Mouse (Mus musculus): Measurements from ENCODE around the gene Gpr152. TPM values are rescaled to one million over a fixed set of nuclear protein-coding genes. Genes with fewer than 3 reads are reported as not detected.

The Gpr152 gene
- not detected for total RNA-seq (2021)
- long read RNA-seq, experiment 1, result 0 reads
- long read RNA-seq, experiment 2, result 0 reads

GRCm38 (mm10) chr19:4139446-4139845, at the start of gene Gpr152:
Gene Gpr152 (plus strand): TSS chr19:4139787.
- DNase-seq, result no peak
- intact Hi-C loops (cut with DNase I), result no loop called here

DNA sequence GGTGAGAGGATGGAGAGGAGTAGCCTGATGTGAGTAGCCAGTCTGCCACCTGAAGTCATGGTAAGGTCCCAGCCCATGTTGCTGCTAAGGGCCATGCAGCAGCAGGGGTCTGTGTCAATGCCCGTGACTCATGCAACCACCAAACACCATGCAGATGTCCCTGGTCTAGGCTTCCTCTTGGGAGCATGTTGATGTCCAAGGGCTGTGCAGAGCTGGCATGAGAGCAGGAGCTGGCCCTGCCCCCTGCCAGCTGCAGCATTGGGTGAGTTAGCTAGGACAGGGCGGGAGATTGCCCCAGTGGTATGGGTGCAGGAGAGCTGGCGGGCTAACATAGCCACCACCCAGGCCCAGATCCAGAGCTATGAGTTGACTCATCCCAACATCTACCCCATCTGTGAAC, 49.1 kb upstream of the Gpr152 start:
- intact Hi-C loops (cut with DNase I), result no loop called here
- no peak for DNase-seq

DNA sequence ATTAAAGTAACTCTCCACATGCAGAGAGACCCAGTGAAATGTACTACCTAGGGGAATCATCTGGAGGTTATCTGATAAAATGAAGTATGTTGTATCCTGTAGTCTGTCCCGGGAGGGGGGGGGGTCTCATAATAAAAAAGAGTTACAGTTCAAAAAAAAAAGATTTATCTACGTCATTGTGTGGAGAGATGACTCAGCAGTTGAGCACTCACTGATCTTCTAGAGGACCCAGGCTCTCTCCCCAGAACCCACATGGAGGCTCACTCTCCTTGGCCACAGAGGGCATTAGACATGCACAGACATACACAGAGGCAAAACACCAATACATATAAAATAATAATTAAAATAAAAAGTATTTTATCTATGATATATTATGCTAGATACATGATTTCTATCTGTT, 48.2 kb upstream of the Gpr152 start:
- intact Hi-C loops (cut with DNase I), result no loop called here
- no peak for DNase-seq

DNA sequence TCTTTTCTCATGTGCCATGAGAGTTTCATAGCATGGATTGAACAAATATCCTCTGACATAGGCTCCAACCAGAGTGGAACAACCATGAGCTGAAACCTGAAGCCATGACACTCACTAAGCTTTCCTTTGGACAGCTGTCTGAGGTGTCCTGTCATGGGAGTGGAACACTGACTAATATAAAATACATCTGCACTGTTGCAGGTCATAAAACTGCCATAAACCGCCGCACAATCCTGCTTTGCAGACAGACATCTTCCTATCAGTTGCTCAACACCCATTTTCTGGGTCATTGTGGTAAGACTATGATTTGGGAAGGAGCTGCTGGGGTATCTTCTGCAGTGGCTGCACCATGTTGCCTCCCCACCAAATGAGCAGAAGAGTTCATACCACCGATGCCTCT, 46.8 kb upstream of the Gpr152 start:
- intact Hi-C loops (cut with DNase I), result no loop called here
- no peak for DNase-seq

- intact Hi-C loops (cut with DNase I), result no loop called here
- DNase-seq, result no peak
Observed at GRCm38 (mm10) chr19:4093772-4094171, 45.8 kb upstream of the Gpr152 start.

GRCm38 (mm10) chr19:4094348-4094747, 45.2 kb upstream of the Gpr152 start:
- intact Hi-C loops (cut with DNase I), result no loop called here

DNA sequence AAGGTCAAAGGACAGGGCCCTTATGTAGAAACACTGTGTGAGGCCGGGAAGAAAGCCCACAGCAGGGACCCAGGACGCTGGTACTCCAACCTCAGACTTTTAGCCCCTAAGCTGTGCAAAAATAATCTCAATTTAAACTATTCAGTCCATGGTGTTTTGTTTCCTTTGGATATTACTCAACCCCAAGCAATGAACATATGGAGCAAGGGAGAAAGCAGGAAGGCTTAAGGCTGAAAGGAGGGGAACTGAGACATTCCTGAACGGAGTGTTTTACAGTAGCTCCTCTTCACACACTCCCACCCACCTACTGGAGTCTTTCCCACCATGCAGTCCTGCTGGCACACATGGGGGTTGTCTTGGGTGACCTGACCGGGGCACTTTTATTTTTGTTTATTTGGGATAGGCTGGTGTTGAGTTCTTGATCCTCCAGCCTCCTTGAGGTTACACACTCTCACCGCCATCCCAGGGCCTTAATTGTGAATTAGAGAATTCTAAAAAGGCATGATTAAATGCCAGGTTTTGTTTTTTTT, 44.7 kb upstream of the Gpr152 start:
- DNase-seq, result no peak
- intact Hi-C loops (cut with DNase I), result no loop called here

More at GRCm38 (mm10) chr19:4094348-4094747, 45.2 kb upstream of the Gpr152 start:
- DNase-seq, result no peak

DNA sequence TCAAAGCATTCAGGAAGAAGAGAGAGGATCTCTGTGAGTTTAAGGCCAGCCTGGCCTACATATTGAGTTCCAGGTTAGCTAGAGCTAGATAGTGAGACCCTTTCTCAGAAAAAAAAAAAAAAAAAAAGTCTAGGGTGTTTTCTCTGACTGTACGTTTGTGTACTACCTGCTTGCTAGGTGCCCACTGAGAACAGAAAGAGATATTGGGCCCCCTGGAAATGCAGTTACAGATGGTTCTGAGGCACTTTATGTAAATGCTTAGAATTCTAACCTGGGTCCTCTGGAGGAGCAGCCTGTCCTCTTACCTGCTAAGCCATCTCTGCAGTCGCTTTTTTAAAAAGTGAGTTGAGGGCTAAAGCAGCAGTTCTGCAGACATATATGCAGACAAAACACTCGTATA, 43.8 kb upstream of the Gpr152 start:
- no peak for DNase-seq
- intact Hi-C loops (cut with DNase I), result no loop called here

DNA sequence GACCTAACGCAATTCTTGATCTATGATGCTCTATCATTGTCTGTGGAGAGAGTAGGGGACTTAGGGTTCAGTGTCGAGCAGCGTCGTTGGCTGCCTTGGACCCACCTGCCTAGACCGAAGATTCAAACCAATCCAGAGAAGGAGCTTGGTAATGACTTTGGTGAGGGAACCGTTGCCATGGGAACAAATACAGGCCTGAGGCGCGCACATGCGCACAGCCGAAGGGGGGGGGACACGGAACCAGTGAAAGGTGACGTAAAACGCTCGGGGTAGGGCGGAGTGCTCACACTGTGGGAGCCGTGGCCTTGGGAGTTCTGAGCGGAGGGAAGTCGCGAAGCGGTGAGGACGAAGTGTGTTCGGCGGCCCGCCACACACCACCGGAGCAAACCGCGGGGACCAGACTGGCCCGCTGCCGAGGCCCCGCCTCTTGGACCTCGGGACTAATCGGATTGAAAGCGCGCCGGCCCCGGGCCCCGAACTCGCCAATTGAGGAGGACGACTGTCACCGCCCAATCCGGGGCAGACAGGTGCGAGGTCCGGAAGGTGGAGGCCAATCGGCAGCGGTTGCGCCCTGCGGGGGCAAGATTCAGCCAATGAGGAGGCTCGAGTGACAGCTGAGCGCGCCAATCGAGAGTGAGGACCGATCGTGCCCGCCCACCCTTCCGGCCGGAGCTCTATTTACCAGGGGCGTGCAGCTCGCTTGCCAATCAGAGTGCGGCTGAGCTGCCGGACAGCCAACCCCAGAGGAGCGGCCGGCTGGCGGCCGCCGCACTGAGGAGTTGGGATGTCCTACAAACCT, 42.7 kb upstream of the Gpr152 start, which contains the start of gene Cdk2ap2:
TSS of gene Cdk2ap2 (plus strand) at position 541 of the 799 bp plus-strand sequence.
- DNase-seq, result peak; percentile 99
- intact Hi-C loops (cut with DNase I), result no loop called here

- DNase-seq, result no peak
- intact Hi-C loops (cut with DNase I), result no loop called here
Observed at GRCm38 (mm10) chr19:4097441-4097825, 42.2 kb upstream of the Gpr152 start.

- DNase-seq, result no peak
- intact Hi-C loops (cut with DNase I), result loop anchor here (2.0 kb wide), 1 partner anchor 130 kb away; no protein-coding TSS in a partner anchor
Observed at GRCm38 (mm10) chr19:4098426-4098825, 41.2 kb upstream of the Gpr152 start.

DNA sequence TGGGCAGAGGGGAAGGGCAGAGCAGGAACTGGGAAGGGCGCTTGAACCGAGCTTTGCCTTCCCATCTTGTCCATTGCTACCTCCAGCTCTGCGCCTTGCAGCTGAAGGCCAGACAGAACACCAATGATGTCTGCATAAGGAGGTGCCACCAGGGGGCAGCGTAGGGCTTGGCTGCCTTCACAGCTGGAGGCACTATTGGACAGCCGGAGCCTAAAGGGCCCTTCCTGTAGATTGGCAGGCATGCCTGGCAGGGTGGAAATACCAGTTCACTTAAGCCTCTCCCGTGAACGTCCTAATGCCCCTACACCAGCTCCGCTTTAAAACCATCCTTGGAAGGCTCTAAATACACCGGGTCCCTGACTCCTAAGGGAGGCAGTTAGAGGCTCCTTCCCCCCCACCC, 40.5 kb upstream of the Gpr152 start:
- peak; percentile 93 to 95 for DNase-seq
- intact Hi-C loops (cut with DNase I), result loop anchor here (2.0 kb wide), 1 partner anchor 130 kb away; no protein-coding TSS in a partner anchor

DNA sequence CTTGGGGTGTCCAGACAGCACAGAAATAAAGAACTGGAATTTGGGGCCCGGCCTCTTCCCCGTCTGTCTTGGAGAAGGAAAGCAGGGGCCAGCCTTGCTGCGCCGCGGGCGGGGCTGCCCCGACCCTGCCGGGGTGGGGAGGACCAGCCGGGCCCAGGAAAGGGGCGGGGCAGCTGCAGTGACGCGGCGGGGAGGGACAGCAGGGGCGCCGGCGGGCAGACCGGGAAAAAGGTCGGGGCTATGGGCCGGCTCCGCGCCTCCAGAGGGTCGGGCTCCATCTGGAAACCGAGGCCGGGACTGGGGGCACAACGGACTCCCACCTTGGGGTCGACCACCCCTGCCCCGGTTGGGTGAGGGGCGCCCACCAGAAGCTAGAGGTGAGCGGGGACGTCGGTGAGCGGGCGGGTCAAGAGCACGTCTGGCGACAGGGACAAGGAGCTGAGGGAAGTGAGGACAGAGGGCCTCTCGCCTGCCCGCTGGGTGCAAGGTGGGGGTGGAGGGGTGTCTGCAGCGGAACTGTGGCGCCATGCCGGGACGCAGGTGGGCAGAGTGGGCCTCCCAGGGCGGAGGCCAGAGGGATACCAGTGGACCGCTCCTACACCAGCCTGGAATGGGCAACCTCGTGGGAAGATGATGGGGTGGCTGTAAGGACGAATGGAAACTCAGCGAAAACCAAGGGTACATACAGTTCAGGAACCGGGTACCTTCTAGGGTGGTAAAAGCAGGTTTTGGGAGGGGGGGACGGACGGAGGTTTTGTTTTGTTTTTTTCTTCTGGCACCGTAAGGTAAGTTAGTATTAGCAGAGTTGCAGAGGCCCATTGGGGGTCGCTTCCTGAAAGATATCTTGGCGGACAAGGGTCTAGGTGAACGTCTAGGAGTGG, 39.5 kb upstream of the Gpr152 start, which contains the start of gene Pitpnm1:
TSS of gene Pitpnm1 (plus strand) at position 162 of the 881 bp plus-strand sequence.
- peak; percentile 86 to 88 for DNase-seq
- intact Hi-C loops (cut with DNase I), result loop anchor here (2.0 kb wide), 1 partner anchor 129 kb away; no protein-coding TSS in a partner anchor

GRCm38 (mm10) chr19:4100718-4101261, 38.8 kb upstream of the Gpr152 start:
- intact Hi-C loops (cut with DNase I), result no loop called here
- DNase-seq, result peak; percentile 43 to 57

- DNase-seq, result no peak
- intact Hi-C loops (cut with DNase I), result no loop called here
Observed at GRCm38 (mm10) chr19:4101466-4101865, 38.1 kb upstream of the Gpr152 start.

- no peak for DNase-seq
- intact Hi-C loops (cut with DNase I), result no loop called here
Observed at GRCm38 (mm10) chr19:4102049-4102448, 37.5 kb upstream of the Gpr152 start.

- intact Hi-C loops (cut with DNase I), result no loop called here
- DNase-seq, result no peak
Observed at GRCm38 (mm10) chr19:4102626-4103025, 37.0 kb upstream of the Gpr152 start.

DNA sequence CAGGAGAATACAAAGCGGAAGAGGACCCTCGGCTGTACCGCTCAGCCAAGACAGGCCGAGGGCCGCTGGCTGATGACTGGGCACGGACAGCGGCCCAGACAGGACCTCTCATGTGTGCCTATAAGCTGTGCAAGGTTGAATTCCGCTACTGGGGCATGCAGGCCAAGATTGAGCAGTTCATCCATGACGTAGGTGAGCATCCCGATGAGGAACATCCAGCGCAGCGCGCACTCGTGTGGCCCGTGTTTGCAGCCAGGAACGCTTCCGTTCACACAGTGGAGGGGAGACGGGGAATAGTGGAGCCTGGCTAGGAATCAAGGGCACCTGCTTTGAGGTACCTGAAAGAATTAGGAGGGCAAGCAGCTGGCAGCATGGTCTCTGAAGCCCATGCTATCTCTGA, 36.3 kb upstream of the Gpr152 start:
- DNase-seq, result no peak
- intact Hi-C loops (cut with DNase I), result no loop called here

DNA sequence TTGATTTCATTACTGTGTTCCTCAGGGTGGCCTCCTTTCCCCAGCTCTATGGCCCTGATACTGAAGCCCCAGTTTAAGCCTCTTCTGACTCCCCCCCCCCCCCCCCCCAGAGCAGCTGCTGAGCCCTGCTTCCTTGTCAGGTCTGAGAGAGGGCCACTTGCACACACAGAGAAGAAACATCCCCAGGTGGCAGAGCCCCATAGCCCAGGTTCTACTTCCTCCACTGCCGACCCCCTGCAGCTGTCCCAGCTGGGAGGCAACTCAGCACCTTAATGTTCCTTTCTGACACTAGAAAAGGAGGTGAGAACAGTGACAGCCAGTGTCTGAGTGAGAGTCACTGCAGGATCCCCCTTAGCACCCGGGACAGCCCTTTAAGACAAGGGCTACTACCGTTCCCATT, 35.8 kb upstream of the Gpr152 start:
- DNase-seq, result no peak
- intact Hi-C loops (cut with DNase I), result no loop called here

DNA sequence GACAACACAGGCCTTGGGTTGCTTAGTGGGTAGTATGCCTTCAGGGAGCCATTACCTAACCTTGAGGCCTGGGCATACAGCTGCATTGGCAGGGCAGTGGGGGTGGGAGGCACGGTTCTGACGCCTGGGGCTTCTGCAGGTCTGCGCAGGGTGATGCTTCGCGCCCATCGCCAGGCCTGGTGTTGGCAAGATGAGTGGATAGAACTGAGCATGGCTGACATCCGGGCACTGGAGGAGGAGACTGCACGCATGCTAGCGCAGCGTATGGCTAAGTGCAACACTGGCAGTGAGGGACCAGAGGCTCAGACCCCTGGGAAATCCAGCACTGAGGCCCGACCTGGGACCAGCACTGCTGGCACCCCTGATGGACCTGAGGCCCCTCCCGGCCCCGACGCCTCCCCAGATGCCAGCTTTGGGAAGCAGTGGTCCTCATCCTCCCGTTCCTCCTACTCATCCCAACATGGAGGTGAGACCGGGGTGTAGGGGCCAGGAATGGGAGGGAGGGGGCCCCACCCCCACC, 34.9 kb upstream of the Gpr152 start:
- no peak for DNase-seq

More for the DNA sequence above, 34.9 kb upstream of the Gpr152 start:
- intact Hi-C loops (cut with DNase I), result no loop called here

Data from heart, postnatal 14 days (tissue).